Mouse (Mus musculus) heart, adult 10 weeks (tissue): Measurements from ENCODE around the gene Gm14139. TPM values are rescaled to one million over a fixed set of nuclear protein-coding genes. Genes with fewer than 3 reads are reported as not detected.

Experiments
- polyA plus RNA-seq: library from polyadenylated mRNA; stranded (reverse); fragments of 350-450 nt; fragmentation: Illumina TruSeq; extraction: RNeasy Lipid Tissue Mini Kit (QIAGEN cat#74804); gene quantifications from one replicate; pipeline ENCODE4 v1.2.3, GENCODE M21; 2014; ENCODE audit warnings: low read depth, low replicate concordance

The Gm14139 gene
- polyA plus RNA-seq: not detected

DNA sequence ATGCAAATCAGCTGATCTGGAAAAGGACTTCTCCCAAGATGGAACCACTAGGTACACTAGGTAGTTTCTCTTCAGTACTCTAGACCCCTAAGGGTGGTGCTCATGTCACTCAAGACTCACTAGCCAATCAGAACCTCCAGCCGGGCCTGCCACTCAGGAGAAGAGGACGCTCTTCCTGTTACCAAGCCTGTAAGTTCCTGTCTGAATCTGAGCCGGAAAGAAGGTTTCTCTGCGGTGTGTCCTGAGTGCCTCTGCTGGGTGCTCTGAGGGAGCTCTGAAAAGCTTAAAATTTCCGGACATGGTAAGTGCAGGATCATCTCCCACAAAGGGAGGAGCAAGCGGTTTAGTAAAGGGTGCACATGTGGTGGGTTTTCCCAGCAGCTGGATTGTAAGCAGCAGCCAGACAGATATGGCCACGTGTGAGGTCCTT, at the start of gene Gm14139:
TSS of gene Gm14139 (plus strand) at position 186 of the 430 bp plus-strand sequence.

DNA sequence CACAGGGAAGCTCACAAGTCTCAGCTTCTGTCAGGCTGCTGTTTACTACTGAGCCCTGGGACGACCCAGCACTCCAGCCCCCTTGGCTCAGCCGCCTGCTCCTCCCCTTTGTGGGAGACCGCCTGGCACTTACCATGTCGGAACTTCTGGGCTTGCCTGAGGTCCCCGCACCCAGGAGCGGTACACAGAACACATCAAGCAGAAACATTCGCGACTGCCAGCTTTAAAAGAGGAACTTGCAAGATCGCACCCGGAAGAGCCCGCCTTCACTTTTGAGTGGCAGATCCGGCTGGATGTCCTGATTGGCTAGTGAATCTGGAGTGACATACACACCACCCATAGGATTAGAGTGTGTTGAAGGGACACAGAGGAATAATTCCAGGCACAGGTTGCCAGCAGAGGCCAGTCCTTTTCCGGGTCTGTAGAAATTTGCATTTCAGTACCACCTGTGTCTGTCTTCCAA, 45.1 kb upstream of the Gm14139 start, which contains the start of gene Zfp120:
TSS of gene Zfp120 (minus strand) at position 274 of the 463 bp plus-strand sequence.

DNA sequence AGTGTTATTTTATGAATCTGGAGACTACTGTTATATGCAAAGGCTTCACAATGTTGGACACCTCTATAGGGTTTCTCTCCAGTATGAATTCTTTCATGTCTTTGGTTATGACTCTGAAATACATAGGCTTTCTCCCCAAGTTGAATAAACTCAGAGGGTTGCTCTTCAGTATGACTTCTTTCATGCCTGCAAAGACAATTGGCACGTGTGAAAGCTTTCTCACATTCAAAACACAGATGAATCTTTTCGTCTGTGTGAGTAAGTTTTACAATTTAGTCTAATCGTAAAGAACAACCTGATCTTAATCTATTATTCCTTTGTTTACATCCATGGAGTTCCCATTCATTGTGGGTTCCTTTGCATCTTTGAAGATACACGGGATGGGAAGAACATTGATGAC, 2.0 kb upstream of the Gm14139 start, which contains the start of gene Gm10770:
TSS of gene Gm10770 (minus strand) at position 101 of the 400 bp plus-strand sequence.

DNA sequence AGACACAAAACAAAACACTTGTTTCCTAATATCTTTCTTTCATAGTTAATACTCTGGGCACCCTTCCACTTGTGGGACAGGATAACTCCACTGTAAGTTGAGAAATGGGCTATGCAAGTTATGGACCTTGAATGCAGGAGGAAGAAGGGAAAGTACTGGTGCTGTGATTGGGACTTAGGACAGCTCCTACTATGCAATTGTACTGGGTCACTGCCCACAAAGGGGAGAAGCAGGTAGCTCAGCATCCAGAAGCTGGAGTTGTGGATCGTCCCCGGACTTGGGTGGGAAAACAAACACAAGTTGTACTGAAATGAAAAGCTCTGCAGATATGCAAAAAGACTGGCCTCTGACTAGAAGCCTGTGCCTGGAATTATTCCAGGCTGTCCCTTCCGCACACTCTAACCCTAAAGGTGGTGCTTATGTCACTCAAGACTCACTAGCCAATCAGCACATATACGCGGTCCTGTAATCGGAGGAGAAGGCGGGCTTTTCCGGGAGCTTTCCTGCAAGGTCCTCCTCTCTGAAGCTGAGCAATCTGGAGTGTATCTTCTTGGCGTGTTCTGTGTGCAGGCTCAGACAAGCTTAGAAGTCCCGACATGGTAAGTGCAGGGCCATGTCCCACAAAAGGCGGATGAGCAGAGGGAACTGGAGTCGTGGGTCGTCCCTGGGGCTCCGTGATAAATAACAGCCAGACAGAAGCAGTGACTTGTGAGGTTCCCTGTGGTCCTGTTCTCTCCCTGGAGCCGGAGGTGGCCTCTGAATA, 36.2 kb downstream of the Gm14139 start, which contains the start of gene Zfp937:
TSS of gene Zfp937 (plus strand) at position 474 of the 763 bp plus-strand sequence.

Other genes with a start within 250 kb of the Gm14139 start
- gene Zfp120, start 45.0 kb upstream of the Gm14139 start, polyA plus RNA-seq: 6.3 TPM
- gene Gm10770, start 2.1 kb upstream of the Gm14139 start, polyA plus RNA-seq: not detected
- 1.0 TPM for gene Zfp937, start 36.3 kb downstream of the Gm14139 start, polyA plus RNA-seq
- 1.5 TPM for gene Gm21994, start 73.8 kb downstream of the Gm14139 start, polyA plus RNA-seq
- not detected for gene Gm14124, start 75.8 kb downstream of the Gm14139 start, polyA plus RNA-seq
- gene Gm10130, start 141.9 kb downstream of the Gm14139 start, polyA plus RNA-seq: not detected
- 2.5 TPM for gene 3300002I08Rik, start 181.0 kb downstream of the Gm14139 start, polyA plus RNA-seq